Mouse (Mus musculus) heart, postnatal 0 days (tissue): ENCODE data around the gene Thsd7b. TPM values are rescaled to one million over a fixed set of nuclear protein-coding genes. Genes with fewer than 3 reads are reported as not detected.

Experiments used
- ATAC-seq: fragments of 200-750 bp; cut with Nextera tagmentation; 2 replicates; pipeline ENCODE4 v1.8.0; 2017; ENCODE audit warnings: low read depth, moderate number of reproducible peaks, moderate library complexity; ENCODE audit not compliant: insufficient read depth
- DNase-seq: peaks from one replicate; pipeline ENCODE4 v3.0.0-alpha.2; 2016; ENCODE audit warnings: low spot score
- H3K27ac ChIP-seq: fragments of 300-500 bp; sonication (generic); 2 replicates; pipeline ENCODE4 v1.5.1; 2014; ENCODE audit warnings: low read depth, mild to moderate bottlenecking
- H3K27me3 ChIP-seq: fragments of 300-500 bp; sonication (generic); 2 replicates; pipeline ENCODE4 v1.6.1; 2014; ENCODE audit warnings: low read length, mixed read lengths; ENCODE audit not compliant: control insufficient read depth, insufficient read depth
- H3K36me3 ChIP-seq: fragments of 300-500 bp; sonication (generic); replicated peaks from 2 replicates; pipeline ENCODE4 v1.6.1; 2014; ENCODE audit warnings: low read length, mixed read lengths; ENCODE audit not compliant: control insufficient read depth, insufficient read depth
- H3K4me1 ChIP-seq: fragments of 300-500 bp; sonication (generic); 2 replicates; pipeline ENCODE4 v1.6.1; 2014; ENCODE audit warnings: antibody characterized with exemption; ENCODE audit not compliant: control insufficient read depth, insufficient read depth
- H3K4me2 ChIP-seq: fragments of 300-500 bp; sonication (generic); 2 replicates; pipeline ENCODE4 v1.6.1; 2014; ENCODE audit warnings: low read depth, mild to moderate bottlenecking, low read length, moderate library complexity
- H3K4me3 ChIP-seq: fragments of 300-500 bp; sonication (generic); 2 replicates; pipeline ENCODE4 v1.5.1; 2014; ENCODE audit warnings: low read depth, low read length
- H3K9ac ChIP-seq: fragments of 300-500 bp; sonication (generic); replicated peaks from 2 replicates; pipeline ENCODE4 v1.6.1; 2014; ENCODE audit warnings: low read depth, low read length, mixed read lengths
- H3K9me3 ChIP-seq: fragments of 300-500 bp; sonication (generic); replicated peaks from 2 replicates; pipeline ENCODE4 v1.6.1; 2016; ENCODE audit warnings: low read length; ENCODE audit not compliant: control insufficient read depth
- CTCF ChIP-seq: IDR thresholded peaks from 2 replicates; pipeline ENCODE4 v1.5.1; 2016; ENCODE audit warnings: antibody characterized with exemption, control low read depth, low read depth
- EP300 ChIP-seq: IDR thresholded peaks from 2 replicates; pipeline ENCODE4 v1.6.1; 2016; ENCODE audit warnings: antibody characterized with exemption, low read depth
- WGBS: fragments of 180-500 bp; shearing (Covaris S2); extraction: QIAGEN DNeasy Blood & Tissue Kit; methylation state at CpG from one replicate; pipeline ENCODE4 v1.1.7; 2014; 5-methylcytosine and 5-hydroxymethylcytosine counted together
- polyA plus RNA-seq: library from polyadenylated mRNA; unstranded; fragments of >200 nt; fragmentation: Nextera tagmentation; extraction: Ambion mirVana; gene quantifications from 2 replicates; pipeline ENCODE4 v1.2.1, GENCODE M21; 2015
- total RNA-seq: library from RNA; depleted of rRNA; stranded (reverse); fragments of >200 nt; gene quantifications from 2 replicates; pipeline ENCODE4 v1.2.3, GENCODE M21; 2014; ENCODE audit warnings: low replicate concordance

The Thsd7b gene
- total and polyA plus RNA-seq, 2 experiments from 2014 or later, result 0.57 to 1.2 TPM

DNA sequence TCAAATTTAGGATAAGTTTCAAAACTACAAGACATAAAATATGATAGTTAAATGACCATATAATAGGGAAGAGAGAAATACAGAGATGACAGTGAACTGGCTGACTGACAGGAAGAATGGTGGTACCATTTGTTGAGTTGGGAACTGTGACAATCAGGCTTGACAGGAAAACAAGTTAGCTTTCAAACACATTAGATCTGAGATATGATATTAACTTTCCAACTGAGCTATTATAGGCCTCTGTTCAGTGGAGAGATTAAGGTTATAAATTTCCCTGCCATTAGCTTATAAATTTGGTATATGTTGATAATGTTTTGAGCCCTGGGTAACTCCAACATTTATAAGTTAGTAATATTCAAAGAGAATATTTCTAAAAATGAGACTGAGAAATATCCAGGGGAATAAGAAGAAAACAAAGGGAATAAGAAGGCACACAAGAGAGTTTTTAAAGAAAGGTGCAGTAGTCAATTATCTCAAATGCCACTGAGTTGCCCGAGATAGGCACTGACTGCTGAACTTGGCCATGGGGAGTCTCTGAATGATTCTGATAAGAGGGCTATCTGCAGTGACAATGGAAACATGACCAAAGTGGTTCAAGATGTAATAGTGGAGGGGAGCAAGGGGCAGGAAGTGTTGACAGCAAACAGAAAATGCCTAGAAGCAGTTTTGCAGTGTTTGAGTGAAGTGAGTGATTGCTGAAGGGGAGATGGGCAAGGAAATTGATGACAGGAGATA is 839.6 kb downstream of the Thsd7b start:
- no peak overlapping the region for H3K4me2 ChIP-seq
- WGBS, result 11% methylated on average over 1 of the region's 1 CpGs
- no peak for TF ChIP-seq CTCF
- H3K4me3 ChIP-seq, result no peak overlapping the region
- ATAC-seq, result no peak
- no peaks in the 10 kb centered on the region for H3K9me3 ChIP-seq
- no peak for DNase-seq
- no peak overlapping the region for H3K27ac ChIP-seq
- H3K36me3 ChIP-seq, result no peaks in the 10 kb centered on the region
- H3K4me1 ChIP-seq, result no peaks in the 10 kb centered on the region
- no peak overlapping the region for H3K9ac ChIP-seq
- H3K27me3 ChIP-seq, result no peaks in the 10 kb centered on the region

DNA sequence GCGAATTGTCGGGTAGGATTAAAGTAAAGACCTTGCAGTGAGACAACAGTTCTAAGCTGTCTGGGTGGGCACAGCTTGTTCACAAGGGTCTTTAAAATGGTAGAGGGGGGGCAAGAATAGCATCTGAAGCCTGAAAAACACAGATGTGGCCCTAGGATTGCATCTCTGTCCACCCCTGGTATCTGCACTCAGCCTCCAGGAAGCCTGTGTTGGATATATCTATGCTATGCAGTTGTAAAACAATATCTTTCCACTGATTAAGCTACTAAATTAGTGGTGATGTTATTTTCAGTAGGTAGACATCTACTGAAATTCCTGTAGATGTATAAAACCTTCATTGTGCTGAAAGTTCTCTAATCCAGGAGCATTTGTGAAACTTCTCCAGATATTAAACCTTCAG is 840.4 kb downstream of the Thsd7b start:
- TF ChIP-seq EP300, result no peak
- TF ChIP-seq CTCF, result no peak
- Histone ChIP-seq H3K9me3 (no peaks in the 10 kb centered on the region), H3K4me1 (no peaks in the 10 kb centered on the region), H3K4me3 (no peak overlapping the region), H3K36me3 (no peaks in the 10 kb centered on the region), H3K9ac (no peak overlapping the region), H3K27me3 (no peaks in the 10 kb centered on the region), H3K27ac (no peak overlapping the region), H3K4me2 (no peak overlapping the region)
- DNase-seq (no peak), ATAC-seq (no peak)
- 81% methylated on average over 2 of the region's 2 CpGs for WGBS

DNA sequence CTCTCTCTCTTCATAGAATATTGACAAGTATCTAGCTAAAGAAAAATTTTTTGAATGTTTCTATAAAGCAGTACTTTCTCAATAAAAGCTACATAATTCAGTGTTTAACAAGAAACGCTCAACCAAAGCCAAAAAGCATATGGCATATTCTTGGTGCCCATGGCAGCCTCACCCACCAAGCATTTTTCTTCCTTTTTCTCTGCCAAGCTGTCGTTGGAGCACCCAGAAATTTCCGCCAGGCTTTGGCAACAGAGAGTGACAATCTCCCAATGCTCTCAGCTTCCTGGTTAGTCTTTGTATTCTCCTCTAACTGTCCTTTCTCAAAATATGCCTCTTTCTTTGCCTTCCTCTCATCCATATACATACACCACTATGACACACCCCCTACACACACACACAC is 857.8 kb downstream of the Thsd7b start:
- DNase-seq, result no peak
- H3K27me3 ChIP-seq, result no peaks in the 10 kb centered on the region
- WGBS, result 65% methylated on average over 3 of the region's 3 CpGs
- no peaks in the 10 kb centered on the region for H3K4me1 ChIP-seq
- no peak overlapping the region for H3K4me2 ChIP-seq
- H3K9ac ChIP-seq, result no peak overlapping the region
- H3K36me3 ChIP-seq, result no peaks in the 10 kb centered on the region
- H3K9me3 ChIP-seq, result no peaks in the 10 kb centered on the region
- no peak for ATAC-seq
- H3K4me3 ChIP-seq, result no peak overlapping the region
- TF ChIP-seq EP300 (no peak), CTCF (no peak)
- no peak overlapping the region for H3K27ac ChIP-seq

DNA sequence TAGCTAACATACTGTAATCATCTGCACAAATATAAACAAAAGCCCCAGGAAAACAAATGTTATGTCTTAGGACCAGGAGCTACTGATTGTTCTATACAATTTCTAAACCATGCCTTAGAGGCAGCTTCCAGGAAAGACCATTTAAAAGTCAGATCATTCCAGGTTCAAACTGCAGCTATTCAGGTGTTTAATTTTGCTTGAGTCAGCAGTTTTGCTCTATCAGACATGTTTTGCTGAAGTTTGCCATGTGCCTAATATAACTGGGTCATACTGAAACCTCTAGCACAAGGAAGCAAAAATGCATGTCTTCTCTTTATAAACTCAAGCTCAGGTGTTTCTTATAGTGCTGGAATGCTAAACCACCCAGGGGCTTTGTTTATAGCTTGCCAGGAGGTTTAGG is 893.1 kb downstream of the Thsd7b start:
- Histone ChIP-seq H3K27me3 (no peaks in the 10 kb centered on the region), H3K36me3 (no peaks in the 10 kb centered on the region), H3K27ac (no peak overlapping the region), H3K9me3 (no peaks in the 10 kb centered on the region), H3K4me2 (no peak overlapping the region), H3K4me3 (no peak overlapping the region), H3K9ac (no peak overlapping the region), H3K4me1 (no peaks in the 10 kb centered on the region)
- ATAC-seq (no peak), DNase-seq (no peak)
- TF ChIP-seq CTCF, result no peak
- TF ChIP-seq EP300, result no peak

DNA sequence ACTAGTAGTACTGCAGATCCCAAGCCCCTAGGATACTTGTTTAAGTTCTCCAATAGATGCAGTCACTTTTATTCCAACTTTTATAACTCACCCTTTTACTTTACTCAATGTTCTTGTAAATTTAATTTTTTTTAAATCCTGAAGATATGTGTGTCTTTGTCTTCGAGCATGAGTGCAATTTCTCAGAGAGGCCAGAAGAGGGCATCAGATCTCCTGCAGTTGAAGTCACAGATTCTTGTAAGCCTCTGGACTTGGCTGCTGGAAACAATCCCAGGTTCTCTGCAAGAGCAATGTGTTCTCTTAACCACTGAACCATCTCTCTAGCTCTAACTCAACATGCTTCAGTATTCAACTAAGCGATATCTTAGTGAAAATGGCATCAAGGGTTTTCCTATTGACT is 894.2 kb downstream of the Thsd7b start:
- H3K4me1 ChIP-seq, result no peaks in the 10 kb centered on the region
- no peak overlapping the region for H3K4me3 ChIP-seq
- 64% methylated on average over 2 of the region's 2 CpGs for WGBS
- no peaks in the 10 kb centered on the region for H3K9me3 ChIP-seq
- ATAC-seq (no peak), DNase-seq (peak; percentile 36)
- peak; percentile 57 for TF ChIP-seq CTCF
- no peak for TF ChIP-seq EP300
- H3K9ac ChIP-seq, result no peak overlapping the region
- H3K27me3 ChIP-seq, result no peaks in the 10 kb centered on the region
- no peak overlapping the region for H3K4me2 ChIP-seq
- H3K36me3 ChIP-seq, result no peaks in the 10 kb centered on the region
- H3K27ac ChIP-seq, result no peak overlapping the region

DNA sequence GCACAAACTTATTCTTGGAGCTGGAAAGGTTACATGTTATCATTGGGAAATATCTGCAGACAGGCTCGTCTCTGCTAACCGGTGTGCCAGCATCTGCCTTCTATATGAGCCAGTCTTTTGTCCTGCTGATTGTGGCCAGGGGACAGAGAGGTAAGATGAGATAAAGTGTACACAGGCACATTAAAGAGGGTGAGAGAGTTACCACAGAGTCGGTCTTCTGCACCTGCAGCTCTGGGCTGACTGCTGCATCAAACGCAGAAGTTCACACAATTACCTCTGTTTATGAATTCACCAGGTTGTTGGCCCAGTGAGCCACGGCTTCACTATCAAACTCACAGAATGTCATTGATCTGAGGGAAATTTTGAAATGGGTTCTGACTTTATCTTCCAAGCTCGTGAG is 896.8 kb downstream of the Thsd7b start:
- H3K27ac ChIP-seq, result no peak overlapping the region
- DNase-seq (no peak), ATAC-seq (no peak)
- no peaks in the 10 kb centered on the region for H3K36me3 ChIP-seq
- no peaks in the 10 kb centered on the region for H3K27me3 ChIP-seq
- no peaks in the 10 kb centered on the region for H3K9me3 ChIP-seq
- 47% methylated on average over 6 of the region's 6 CpGs for WGBS
- no peaks in the 10 kb centered on the region for H3K4me1 ChIP-seq
- H3K4me3 ChIP-seq, result no peak overlapping the region
- H3K9ac ChIP-seq, result no peak overlapping the region
- TF ChIP-seq CTCF (no peak), EP300 (no peak)
- no peak overlapping the region for H3K4me2 ChIP-seq
